Mouse (Mus musculus): ENCODE results near the gene Tmem128. TPM values are rescaled to one million over a fixed set of nuclear protein-coding genes. Genes with fewer than 3 reads are reported as not detected.

Tmem128 gene
- total and polyA plus RNA-seq, 3 experiments = 55.9 to 78.9 TPM; not detected in 1

DNA sequence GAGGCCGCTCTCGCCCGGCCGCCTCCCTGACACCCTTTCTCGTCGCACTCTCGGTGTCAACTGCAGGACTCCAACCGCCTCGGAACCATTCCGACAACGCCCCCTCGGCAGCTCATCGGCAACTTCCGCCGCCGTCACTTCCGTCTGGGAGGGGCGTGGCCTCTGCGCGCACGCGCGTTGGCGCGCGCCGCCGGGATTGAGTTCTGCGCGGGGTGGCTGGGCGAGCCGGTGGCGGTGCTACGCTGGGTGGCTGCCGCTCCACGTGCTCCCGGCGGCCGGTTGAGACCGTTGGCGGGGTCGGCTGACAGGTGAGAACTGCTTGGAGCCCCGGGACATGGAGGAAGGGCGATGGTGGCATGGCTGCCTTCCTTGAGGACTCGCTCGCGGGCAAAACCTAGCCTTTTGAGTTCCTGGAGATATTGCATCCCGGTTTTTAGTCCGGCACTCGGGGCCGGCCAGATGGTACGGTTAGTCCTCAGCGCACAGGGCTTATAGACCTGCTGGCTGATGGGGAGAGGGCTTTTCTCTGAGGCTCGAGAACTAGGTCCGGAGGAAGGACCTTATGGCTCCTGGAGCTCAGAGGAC, 39.6 kb upstream of the Tmem128 start, which contains the start of the genes Zbtb49 and Lyar (continued):
- TF ChIP-seq ZKSCAN1 (IDR thresholded peaks at IDR 0.05; ENCODE audit: low read depth, low read length) = no peak
- TF ChIP-seq JUND (IDR thresholded peaks at IDR 0.05; ENCODE audit: low read depth, low read length) = no peak
- peak; percentile 90 for TF ChIP-seq TCF12 (IDR thresholded peaks at IDR 0.05; ENCODE audit: low read depth, low read length)
- peak; percentile 89 for TF ChIP-seq NRF1 (IDR thresholded peaks at IDR 0.05; ENCODE audit: insufficient read depth, low read depth, low read length, poor library complexity, severe bottlenecking)
- TF ChIP-seq BHLHE40 (IDR thresholded peaks at IDR 0.05; ENCODE audit: borderline replicate concordance, low read depth, low read length) = 0 out of 2 replicates have a peak, but pooled peaks have one; percentile 39
- TF ChIP-seq EP300 (IDR thresholded peaks at IDR 0.05; ENCODE audit: low read depth in 1 of 2, low read length in 2 of 2) = peak in 1 of 2 experiments; percentile 43; a peak in 1 of 4 replicates
- no peak for TF ChIP-seq CHD2 (IDR thresholded peaks at IDR 0.05; ENCODE audit: low read length)
- TF ChIP-seq UBTF (IDR thresholded peaks at IDR 0.05; ENCODE audit: borderline replicate concordance, insufficient read depth, low read depth, low read length) = no peak; the same call in 1 of the 2 replicates
- TF ChIP-seq GABPA (IDR thresholded peaks at IDR 0.05; ENCODE audit: low read depth, low read length) = no peak
- peak; percentile 57 for TF ChIP-seq USF1 (IDR thresholded peaks at IDR 0.05; ENCODE audit: low read depth, low read length)
- peak; percentile 69; the same call in 1 of the 2 replicates for TF ChIP-seq KAT2A (conservative IDR thresholded peaks at IDR 0.05; ENCODE audit: low read depth, low read length)
- TF ChIP-seq MAX (IDR thresholded peaks at IDR 0.05; ENCODE audit: low read length) = peak; percentile 96
- TF ChIP-seq ETS1 (IDR thresholded peaks at IDR 0.05; ENCODE audit: low read depth, low read length) = peak; percentile 42; the same call in 1 of the 2 replicates

DNA sequence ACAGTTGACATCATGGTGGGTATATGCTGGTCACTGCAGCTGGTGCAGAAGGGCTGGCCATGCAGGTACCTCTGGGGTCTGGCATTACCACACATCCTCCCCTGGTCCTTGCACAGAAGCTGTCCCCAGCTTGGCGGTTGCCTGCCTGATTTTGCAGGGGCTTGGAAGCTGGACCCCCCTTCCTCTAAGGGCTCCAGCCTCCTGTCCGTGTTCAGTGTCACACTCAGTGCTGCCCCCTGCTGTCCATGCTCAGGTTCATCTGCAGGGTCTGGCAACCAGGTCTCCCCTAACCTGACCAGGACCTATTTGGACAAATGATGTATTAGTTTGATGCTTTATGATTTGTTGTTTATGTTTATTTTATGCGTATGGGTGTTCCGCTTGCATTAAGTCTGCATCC, 24.6 kb upstream of the Tmem128 start:
- Histone ChIP-seq H3K4me3 (ENCODE audit: control insufficient read depth in 1 of 2, insufficient read depth in 1 of 2, low read depth in 2 of 2, low read length in 2 of 2) (no peak overlapping the region), H3K4me1 (ENCODE audit: control insufficient read depth in 1 of 2, insufficient read depth in 2 of 2, low read length in 2 of 2) (no peaks in the 10 kb centered on the region), H3K9me3 (replicated peaks; ENCODE audit: insufficient read depth, low read length) (no peaks in the 10 kb centered on the region), H3K36me3 (ENCODE audit: control insufficient read depth in 1 of 2, insufficient read depth in 2 of 2, low read length in 2 of 2) (peaks cover 0 to 4% of the 10 kb centered on the region in 2 experiments; a peak in 2 of 4 replicates), H3K27me3 (ENCODE audit: control insufficient read depth in 1 of 2, insufficient read depth in 2 of 2, low read length in 2 of 2) (no peaks in the 10 kb centered on the region), H3K79me2 (ENCODE audit: control insufficient read depth, insufficient read depth, low read length, poor library complexity) (no peaks in the 10 kb centered on the region), H3K27ac (ENCODE audit: control insufficient read depth, low read depth, low read length) (no peak overlapping the region), H3K9ac (ENCODE audit: control insufficient read depth, low read depth, low read length, poor library complexity, severe bottlenecking) (no peak overlapping the region)
- peak; percentile 47; the same call in 1 of the 2 replicates for TF ChIP-seq POLR2AphosphoS2 (IDR thresholded peaks at IDR 0.05; ENCODE audit: low read length)
- no peak for TF ChIP-seq SIN3A (IDR thresholded peaks at IDR 0.05; ENCODE audit: low read length)
- TF ChIP-seq HCFC1 (IDR thresholded peaks at IDR 0.05; ENCODE audit: low read depth, low read length) = no peak
- TF ChIP-seq SMC3 (IDR thresholded peaks at IDR 0.05; ENCODE audit: low read depth, low read length) = peak; percentile 48
- TF ChIP-seq CTCF (IDR thresholded peaks at IDR 0.05 in 2 of 3, conservative IDR thresholded peaks at IDR 0.05 in 1 of 3; ENCODE audit: control insufficient read depth in 1 of 3, insufficient read depth in 1 of 3, low read depth in 2 of 3, low read length in 3 of 3, poor library complexity in 1 of 3, severe bottlenecking in 1 of 3) = peak; percentile 78 to 92 (median 87)
- no peak for TF ChIP-seq TBP (IDR thresholded peaks at IDR 0.05; ENCODE audit: low read depth, low read length)
- DNase-seq (ENCODE audit: low read depth, low spot score) = peak; percentile 76

All from MEL (cell line).